Mouse (Mus musculus): ENCODE data around the gene Esyt2. TPM values are rescaled to one million over a fixed set of nuclear protein-coding genes. Genes with fewer than 3 reads are reported as not detected.

Esyt2 gene
- polyA plus RNA-seq (2017; shearing (Covaris generic)) = 100 to 1,000 TPM; 159 to 212 TPM

DNA sequence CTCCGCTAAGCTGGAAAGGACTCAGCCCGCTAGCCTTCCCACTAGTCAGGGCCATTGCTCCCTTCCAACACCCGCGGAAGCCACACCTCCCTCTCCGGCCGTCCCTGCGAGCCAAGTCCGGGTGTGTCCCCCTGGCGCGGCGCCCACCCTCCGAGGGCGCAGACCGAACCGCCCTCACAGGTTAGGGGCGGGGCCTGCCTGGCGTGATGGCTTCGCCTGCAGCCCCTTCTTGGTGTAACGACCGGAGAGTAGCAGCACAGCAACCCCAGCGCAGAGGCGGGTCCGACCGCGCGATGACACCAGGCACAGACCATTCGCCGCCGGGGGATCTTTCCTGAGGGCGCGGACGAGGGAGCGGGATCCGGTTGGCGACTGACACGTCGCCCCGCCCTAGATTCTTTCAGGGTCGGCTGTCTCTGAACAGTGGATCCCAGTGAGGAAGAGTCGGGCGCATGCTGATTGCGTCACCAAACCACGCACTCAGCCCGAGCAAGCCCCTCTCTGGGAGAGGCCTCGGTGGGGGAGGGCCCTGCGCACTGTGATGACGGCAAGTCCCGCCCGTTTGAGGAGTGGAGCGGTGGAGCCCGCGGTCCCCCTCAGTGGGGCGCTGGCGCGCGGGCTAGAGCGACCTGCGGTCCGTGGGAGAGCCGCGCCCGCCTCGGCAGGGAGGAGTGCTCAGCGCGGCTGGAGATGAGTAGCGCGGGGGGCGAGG is at the start of gene Esyt2:
Gene Esyt2, plus strand, starts transcription at position 544 of the 712 bp plus-strand sequence.

DNA sequence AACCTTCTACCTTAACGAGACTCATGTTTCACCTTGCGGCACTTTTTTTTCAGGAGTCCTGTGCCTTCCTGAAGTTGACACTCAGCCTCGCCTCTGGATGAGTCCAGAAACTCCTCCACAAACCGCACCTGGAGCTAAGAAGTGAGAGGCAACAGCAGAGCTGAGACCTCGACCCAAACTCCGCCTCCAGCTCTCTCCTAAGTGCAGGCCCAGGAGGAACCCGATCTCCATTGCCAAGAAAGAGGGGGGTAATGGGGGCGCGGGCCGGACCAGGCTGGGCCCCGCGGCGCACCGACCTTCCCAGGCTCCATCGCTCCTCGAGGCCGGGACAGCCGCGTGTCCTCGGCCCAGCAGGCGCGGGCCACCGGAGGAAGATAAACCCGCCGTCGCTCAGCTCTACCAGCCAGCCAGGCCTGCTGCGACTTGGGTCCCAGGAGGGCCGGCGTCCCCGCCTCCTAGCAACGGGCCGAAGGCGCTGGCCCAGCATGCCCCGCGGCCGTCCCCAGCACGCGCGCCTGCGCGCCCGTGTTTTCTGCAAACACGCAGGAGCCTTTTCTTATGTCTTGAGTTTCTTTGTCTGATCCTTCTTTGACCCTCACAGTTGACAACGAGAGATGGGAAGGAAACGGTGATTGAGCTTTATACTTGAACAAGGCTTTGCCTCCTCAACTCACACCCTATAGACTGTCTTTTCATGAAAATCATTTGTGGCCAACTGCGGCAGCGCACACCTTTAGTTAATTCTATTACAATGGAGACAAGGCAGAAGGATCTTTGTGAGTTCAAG is 18.2 kb upstream of the Esyt2 start, which contains the start of gene Wdr60:
Gene Wdr60, minus strand, starts transcription at position 468 of the 787 bp plus-strand sequence.

DNA sequence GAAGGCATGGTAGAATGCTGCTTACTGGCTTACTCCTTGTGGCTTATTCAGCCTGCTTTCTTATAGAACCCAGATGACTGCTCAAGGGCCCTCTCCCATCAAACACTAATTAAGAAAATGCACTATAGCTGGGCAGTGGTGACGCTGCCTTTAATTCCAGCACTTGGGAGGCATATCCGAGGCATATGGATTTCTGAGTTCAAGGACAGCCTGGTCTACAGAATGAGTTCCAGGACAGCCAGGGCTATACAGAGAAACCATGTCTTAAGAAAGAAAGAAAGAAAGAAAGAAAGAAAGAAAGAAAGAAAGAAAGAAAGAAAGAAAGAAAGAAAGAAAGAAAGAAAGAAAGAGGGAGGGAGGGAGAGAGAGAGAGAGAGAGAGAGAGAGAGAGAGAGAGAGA is 5.9 kb upstream of the Esyt2 start, which contains the start of gene Gm11027:
Gene Gm11027, plus strand, starts transcription at position 301 of the 400 bp plus-strand sequence.

GRCm38 (mm10) chr12:116405045-116405835 is 124.2 kb downstream of the Esyt2 start, which contains the start of gene Ncapg2:
Ncapg2 (plus strand) TSS chr12:116405402.

Other genes starting within 250 kb of the Esyt2 start
- 10 to 100 TPM; 35.1 to 51.7 TPM for gene Zfp386, start 233.5 kb upstream of the Esyt2 start, polyA plus RNA-seq (2017; shearing (Covaris generic))
- 1 to 10 TPM in 1 of 2 experiments, under 1 TPM in 1; 0.47 to 2.1 TPM for gene Vipr2, start 203.5 kb upstream of the Esyt2 start, polyA plus RNA-seq (2017; shearing (Covaris generic))
- gene Wdr60, start 18.2 kb upstream of the Esyt2 start, polyA plus RNA-seq (2017; shearing (Covaris generic)) = 1 to 10 TPM; 2.3 to 3.9 TPM
- not detected for gene Gm11027, start 5.8 kb upstream of the Esyt2 start, polyA plus RNA-seq (2017; shearing (Covaris generic))
- 1 to 10 TPM; 5.0 to 5.9 TPM for gene Ncapg2, start 124.2 kb downstream of the Esyt2 start, polyA plus RNA-seq (2017; shearing (Covaris generic))
- 1 to 10 TPM in 1 of 2 experiments, under 1 TPM in 1; 0.17 to 1.0 TPM for gene Ptprn2, start 204.5 kb downstream of the Esyt2 start, polyA plus RNA-seq (2017; shearing (Covaris generic))